Mouse (Mus musculus) mouse embryonic stem cell (cell line): ENCODE data around the gene Zfp14.

Source experiments
- in situ Hi-C, 2 experiments: fragments of 300-500 bp; cut with MboI; formaldehyde crosslinking; loops; 1 replicate in 1 of 2; 3 replicates in 1 of 2; pipeline ENCODE4 v1.14.3; 2019 to 2020; ENCODE audit warnings: low sequenced_read_pairs in 2 of 2, low pct_unique_long_range_greater_than_20kb in 1 of 2, mixed read lengths in 1 of 2; ENCODE audit not compliant: unreplicated experiment in 1 of 2

Zfp14 gene

GRCm38 (mm10) chr7:30034331-30034730 lies 16.8 kb downstream of the Zfp14 start:
- in situ Hi-C loops = no loop called here

GRCm38 (mm10) chr7:30031379-30031778 lies 19.8 kb downstream of the Zfp14 start:
- in situ Hi-C loops = no loop called here

GRCm38 (mm10) chr7:30030677-30031076 lies 20.5 kb downstream of the Zfp14 start:
- in situ Hi-C loops = no loop called here

GRCm38 (mm10) chr7:30028572-30028971 lies 22.6 kb downstream of the Zfp14 start:
- in situ Hi-C loops = no loop called here

GRCm38 (mm10) chr7:30027331-30027730 lies 23.8 kb downstream of the Zfp14 start:
- in situ Hi-C loops = no loop called here

GRCm38 (mm10) chr7:30025358-30025757 lies 25.8 kb downstream of the Zfp14 start:
- in situ Hi-C loops = no loop called here

- in situ Hi-C loops = no loop called here
Observed at GRCm38 (mm10) chr7:30023800-30024199, 27.4 kb downstream of the Zfp14 start.

GRCm38 (mm10) chr7:30023324-30023723 lies 27.9 kb downstream of the Zfp14 start:
- in situ Hi-C loops = no loop called here

DNA sequence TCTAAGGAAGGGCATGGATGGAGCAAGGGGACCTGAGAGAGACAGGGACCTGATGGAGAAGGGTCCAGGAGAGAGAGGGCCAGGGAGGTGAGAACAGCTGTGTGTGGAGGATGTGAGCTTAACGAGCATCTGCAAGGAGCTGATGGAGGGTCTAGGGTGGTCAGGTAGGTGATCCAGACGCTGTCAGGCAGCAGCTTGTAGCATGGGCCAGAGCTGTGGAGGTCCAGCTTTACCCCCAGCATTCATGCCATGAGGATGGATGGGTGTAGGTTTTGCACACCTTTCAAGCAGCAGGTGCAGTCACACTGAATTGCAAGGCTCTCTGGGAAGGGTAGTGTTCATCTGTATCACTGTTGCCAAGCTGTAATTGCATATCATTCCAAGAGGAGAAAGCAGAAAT lies 31.6 kb downstream of the Zfp14 start:
- in situ Hi-C loops = no loop called here

GRCm38 (mm10) chr7:30017226-30017625 lies 34.0 kb downstream of the Zfp14 start:
- in situ Hi-C loops = no loop called here

- in situ Hi-C loops = no loop called here
Observed at GRCm38 (mm10) chr7:30012956-30013363, 38.2 kb downstream of the Zfp14 start.

DNA sequence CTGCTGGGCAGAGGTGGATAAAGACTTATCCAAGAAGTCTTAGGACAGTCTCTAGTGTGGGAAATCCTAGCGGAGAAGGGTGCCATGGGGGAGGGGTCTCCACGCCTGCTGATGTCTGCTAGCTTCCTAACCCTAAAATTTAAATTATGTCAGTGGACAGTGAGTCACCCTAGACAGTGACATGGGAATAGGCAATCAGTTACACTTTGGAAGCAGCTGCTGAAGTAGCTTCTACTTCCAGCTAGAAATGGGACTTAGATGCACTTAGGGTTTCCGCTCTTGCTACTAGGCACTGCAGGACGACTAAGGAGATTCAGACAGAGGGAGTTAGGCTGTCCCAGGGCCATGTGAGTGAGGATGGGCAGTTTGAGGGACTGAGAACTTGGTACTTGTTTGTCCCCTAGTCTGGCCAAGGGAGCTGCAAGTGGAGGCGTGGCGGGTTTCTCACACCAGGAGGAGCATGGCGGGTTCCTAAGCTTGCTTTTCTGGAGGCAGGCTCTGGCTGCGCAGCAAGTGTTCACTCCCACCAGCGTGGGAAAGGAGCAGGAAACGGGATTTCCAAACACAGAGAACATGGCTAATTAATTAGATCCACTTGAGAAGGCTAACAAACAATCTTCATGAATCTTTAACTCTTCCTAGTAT lies 40.5 kb downstream of the Zfp14 start:
- in situ Hi-C loops = no loop called here

GRCm38 (mm10) chr7:30009321-30010085 lies 41.7 kb downstream of the Zfp14 start:
- in situ Hi-C loops = no loop called here

DNA sequence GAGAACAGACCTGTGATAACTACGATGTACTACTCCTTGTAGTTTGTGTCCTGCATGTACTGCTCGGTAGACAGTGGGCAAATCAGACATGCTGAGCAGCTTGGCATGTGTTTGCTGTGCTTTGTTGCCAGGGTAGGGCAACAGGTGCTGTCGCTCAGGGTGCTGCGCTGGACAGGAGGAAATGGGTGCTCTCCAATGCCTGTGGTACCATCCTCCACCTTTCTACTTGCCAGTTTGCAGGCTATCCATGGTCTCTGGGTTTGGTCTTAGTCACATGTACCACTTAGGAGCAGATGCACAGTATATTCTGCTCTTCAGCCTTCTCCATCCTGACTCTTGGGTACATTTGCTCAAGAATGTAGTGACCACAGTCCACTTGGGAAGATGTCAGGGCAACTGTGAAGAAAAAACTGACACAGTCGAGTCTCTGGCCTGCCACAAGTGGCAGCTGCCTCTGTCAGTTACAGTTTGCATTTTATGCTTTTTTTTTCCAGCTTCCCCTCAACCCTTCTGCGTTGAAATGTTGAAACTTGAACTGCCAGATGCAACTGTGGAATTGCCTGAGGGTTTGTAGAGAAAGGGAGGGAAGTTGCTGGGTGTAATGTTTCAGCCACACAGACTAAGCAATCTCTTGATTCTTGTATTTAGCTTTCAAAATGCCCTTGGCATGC lies 43.0 kb downstream of the Zfp14 start:
- in situ Hi-C loops = no loop called here

GRCm38 (mm10) chr7:30007601-30008000 lies 43.6 kb downstream of the Zfp14 start:
- in situ Hi-C loops = no loop called here

DNA sequence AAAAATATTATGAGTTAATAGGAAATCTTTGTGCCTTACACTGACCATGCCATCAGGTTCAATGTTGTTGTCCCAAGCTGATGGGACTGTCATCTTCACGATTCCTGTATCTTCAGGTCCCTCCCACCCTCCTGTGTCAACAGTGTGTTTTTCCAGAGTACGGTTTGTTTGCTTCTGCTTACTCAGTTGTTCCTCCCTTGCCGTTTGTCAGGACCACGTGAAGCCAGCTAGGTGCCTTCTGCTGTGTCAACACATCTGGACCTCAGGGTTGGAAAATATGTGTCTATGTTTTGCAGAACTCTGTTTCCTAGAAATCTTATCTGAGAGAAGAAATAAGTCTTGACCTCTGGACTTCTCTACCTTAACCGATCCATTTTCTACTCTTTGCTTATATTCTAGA lies 50.6 kb downstream of the Zfp14 start:
- in situ Hi-C loops = no loop called here

- in situ Hi-C loops = no loop called here
Observed at GRCm38 (mm10) chr7:29995134-29995533, 56.0 kb downstream of the Zfp14 start.

DNA sequence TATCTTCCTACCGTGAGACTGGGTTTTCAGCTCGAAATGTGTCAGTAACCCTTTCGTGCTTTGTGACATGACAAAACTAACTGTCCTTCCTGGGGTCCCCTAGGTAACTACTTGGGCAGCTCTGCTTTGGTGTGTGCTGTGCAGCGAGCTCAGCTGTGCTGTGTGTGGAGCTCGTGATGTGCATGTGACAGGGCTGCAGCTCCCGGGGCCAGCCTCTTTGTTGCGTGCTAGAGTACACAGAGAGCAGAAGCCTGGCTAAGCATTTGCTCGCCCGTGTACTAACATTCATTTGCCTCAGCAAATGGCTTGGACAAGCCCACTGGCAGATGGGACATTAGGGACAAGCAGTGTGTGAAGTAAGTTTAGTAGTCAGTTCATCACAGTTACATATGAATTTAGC lies 57.8 kb downstream of the Zfp14 start:
- in situ Hi-C loops = no loop called here

DNA sequence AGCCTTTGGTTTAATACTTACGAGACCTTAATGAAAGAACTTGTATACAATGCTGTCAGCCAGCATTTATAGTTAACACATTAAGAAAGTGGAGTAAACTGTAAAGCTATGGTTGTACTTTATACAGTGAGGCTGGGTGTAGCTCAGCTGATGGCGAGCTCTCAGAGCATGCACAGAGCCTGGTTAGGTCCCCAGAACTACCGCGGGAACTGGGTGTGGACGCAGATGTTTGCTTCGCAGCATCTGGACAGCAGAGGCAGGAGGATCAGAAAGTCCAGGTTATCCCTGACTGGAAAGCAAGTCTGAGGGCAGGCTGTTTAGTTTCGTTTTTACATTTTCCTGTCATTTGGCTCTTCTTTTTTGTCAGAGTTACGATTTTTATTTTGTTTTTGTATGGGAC lies 58.5 kb downstream of the Zfp14 start:
- in situ Hi-C loops = no loop called here

GRCm38 (mm10) chr7:29989031-29989430 lies 62.1 kb downstream of the Zfp14 start:
- in situ Hi-C loops = no loop called here
